Mouse (Mus musculus) testis, postnatal 14 days (tissue): ENCODE results near the gene Fstl5.
A peak's percentile ranks its signal among the peaks of the same experiment; 100 is the strongest.
"Not testable (repeated sequence)": the region's sequence is repeated elsewhere in the genome, so short reads cannot be mapped to it uniquely, and the experiment has no call there.

Experiments
- DNase-seq: peaks from one replicate; pipeline ENCODE4 v3.0.0; 2021; ENCODE audit warnings: low spot score

The Fstl5 gene

DNA sequence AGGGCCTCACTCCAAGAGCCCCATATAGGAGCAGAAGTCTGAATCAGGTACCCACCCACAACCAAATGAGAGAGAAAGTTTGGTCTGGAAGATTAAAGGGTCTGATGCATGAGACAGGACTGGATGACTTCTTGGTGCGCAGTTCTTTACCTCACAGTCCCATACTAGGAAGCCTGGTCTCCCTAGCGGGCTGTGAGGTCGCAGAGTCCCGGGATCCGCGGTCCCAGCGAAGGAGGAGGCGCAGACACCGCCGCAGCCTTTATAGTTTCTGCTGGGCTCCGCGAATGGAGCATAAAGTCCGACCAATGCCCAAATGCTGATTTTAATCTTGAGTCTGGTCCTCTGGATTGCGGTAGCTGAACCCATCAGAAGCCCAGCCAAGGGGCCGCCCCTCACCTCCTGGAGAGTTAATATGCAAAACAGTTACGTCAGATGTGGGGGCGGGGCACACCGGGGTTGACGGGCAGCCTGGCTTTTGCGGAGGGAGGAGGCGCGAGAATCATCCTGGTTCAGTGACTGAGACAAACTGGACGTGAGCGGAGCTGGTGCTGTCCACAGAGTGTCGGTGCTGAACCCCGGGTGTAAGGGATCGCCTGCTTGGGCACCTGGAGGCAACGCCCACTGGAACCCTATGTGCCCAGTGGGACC lies at the start of gene Fstl5:
Fstl5 (plus strand) TSS at position 211 of the 648 bp plus-strand sequence.
- peak; percentile 81 for DNase-seq

DNA sequence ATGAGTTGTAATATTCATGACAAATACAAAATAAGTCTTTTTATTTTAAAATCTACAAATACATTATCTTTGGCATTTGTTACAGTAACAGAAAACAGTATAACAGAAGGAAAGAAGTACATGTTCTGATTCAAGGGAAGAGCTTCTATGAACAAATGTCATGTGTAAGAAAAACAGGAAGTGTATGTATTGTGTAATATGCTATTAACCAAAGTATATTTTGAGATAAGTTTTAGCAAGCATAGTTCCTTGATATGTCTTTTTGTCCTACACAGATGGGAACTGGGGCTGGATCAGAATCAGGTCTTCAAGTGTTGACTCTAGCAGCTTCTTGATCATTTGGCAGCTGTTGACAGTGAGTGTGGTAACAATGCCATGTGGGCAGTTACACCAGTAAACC lies 48.5 kb upstream of the Fstl5 start:
- DNase-seq: no peak

DNA sequence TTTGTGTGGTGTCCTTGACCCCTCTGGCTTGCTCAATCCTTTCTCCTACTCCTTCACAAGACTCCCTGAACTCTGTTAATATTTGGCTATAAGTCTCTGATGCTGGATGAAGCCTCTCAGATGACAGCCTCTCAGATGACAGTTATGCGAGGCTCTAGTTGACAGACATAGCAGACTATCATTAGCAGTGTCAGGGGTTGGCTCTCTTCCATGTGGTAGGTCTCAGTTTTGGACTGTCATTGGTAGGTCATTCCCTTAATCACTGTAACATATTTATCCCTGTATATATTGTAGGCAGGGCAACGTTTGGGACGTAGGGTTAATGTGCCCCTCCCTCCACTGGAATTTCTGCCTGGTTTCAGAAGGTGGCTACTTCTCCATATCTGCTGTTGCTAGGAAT lies 22.9 kb upstream of the Fstl5 start:
- no peak for DNase-seq

DNA sequence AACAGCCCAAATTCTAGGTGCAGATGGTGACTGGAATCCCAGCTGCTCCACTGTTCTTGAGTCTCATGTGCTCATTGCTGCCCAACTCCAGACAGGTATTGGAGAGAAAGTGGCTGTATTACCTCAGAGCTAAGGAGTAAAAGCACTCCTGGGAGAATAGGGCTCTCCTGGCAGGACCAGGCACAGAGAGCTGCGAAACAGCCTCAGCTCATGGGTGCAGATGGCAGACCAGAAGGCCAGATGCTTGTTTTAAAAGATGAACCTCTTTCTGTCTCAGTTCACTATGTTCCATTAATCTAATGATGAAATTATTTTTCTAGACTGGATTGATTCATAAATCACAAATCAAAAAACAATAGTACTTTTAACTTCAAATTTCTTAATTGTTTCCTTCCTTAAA lies 12.1 kb upstream of the Fstl5 start:
- DNase-seq: no peak

DNA sequence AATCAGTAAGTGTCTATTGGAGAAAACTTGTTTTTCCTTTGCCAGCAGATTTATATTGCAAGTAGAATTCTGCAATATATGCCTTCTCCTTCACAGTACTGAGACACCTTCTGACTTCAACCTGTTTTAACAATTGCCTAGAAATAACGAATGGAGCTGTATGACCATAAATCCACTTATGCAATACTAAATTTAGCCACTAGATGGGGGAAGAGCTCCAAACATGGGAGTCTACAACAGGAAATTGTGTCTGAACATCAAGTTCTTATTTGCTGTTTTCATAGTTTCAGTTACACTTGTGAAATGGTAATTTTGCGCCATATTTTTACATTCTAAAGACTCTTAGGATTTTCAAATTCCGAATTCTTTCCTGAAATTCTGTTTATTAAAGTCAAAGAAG lies 6.2 kb upstream of the Fstl5 start:
- DNase-seq: peak; percentile 7

DNA sequence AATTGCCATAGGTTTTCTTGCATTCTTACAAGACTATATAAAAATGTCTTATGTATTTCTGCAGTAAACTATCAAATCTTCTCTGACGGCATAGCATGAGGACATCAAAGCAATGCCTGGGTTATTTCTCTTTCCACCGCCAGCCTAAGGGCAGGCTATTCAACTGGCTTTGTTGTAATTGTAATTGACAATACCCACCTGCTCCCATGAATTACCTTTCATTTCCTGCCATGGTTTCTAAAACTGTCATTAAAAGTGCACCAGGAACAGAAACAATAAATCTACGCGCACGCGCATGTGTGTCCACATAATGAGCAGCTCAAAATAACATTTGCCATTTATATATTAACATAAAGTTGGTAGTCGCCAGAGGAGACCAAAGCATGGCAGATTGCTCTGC lies 1.2 kb upstream of the Fstl5 start:
- DNase-seq: no peak

DNA sequence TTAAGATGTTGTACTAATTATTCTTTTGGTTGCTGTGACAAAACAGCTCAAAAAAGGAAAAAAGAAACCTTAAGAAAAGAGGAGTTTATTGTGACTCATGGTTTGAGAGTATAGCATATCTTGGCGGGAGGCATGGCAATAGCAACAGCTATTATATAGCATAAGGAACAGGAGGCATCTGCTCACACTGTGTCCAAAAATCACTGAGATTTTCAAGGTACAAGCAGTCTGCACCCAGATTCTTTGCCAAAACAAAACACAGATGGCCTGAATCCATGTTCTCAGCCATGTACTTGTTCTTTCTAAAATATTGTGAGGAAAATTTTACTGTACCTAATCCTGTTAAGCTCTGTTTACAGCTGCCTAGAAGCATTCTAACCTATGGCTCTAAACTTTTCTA lies 66.4 kb downstream of the Fstl5 start:
- no peak for DNase-seq

DNA sequence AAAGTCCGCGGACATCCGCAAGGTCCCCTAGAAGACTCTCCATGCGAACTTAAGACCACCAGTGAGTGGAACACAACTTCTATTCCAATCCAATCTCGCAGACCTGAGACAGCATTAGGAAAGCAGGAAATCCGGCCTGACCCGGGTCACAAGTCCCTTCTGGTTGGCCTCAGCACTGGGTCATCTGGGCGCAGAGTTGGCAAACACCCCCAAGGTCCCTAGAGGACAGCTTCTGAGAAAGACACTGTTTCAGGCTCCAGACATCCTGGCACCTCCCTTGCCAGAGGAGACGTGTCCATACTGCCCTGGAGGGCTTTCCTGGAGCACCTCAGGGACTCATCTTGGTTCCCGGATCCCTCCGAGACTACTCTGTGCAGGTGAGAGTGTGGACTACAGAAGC lies 73.8 kb downstream of the Fstl5 start:
- DNase-seq: no peak

DNA sequence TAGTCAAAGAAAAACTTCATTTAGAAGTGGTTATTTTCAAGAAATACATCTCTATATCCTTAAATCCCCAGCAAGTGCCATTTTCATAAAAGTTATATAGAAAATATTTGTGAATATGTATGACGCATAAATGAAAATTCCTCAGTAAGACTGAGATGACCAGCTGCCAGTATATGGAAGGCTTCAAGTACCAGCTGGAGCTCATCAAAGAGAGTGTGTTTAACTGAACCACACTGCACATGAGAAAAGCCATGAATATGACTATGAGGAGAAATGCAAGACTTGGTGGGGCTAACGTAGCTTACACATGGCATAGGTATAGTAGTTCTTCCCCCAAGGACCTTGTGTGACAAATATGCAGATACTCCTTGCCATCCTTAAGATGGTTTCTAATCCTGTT lies 164.8 kb downstream of the Fstl5 start:
- no peak for DNase-seq

DNA sequence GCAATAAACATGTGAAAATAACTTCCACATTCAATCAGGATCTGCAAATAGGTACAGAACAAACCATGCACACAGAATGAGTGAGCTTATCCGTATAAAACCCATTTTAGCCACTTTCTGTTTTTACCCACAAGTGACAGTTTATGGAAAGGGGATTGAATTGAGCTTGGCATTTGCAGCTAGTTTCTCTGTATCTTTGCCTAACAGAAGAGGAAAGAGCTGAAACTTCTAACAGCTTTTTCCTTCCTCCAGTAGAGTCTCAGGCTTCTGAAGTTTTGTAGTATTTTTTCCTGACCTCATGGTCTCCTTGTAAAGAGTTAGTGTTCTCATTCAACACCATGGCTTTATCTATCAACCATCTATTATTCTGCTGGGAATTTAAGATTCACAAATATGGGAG lies 177.3 kb downstream of the Fstl5 start:
- DNase-seq: no peak

DNA sequence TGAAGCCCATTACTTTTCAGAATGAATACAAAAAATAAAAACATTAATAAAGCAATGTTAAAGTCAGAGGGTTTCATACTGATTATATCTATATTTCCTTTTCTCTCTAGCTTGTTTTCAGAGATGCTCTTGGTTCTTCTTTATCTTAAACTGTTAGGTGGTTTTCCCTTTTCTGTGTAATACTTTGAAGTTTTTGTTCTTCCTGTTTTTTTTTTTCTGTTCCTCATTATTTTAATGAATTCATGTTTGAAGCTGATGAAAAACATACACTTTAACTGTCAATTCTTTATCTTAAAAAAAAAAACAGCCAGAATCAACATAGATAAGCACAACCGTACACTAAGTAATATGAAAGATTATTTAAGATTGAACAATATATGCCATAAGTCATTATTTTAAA lies 218.9 kb downstream of the Fstl5 start:
- no peak for DNase-seq

DNA sequence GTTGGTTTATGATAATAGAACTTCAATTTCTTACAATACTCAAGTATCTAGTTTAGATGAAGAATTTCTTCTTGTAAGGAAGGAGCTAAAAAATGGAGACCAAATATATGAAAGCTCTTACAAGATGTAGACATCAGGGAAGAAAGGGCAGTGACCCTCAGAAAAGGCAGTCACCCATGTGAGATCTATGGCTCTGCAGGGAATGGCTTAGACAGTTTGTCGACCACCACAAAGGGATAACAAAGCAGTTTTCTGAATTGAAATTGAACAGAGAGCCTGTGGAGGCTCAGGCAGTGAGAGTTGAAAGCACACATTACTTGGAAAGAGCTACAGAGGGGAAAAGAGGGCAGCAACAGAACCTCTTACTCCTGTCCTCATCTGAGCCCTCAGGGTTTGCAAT lies 220.3 kb downstream of the Fstl5 start:
- no peak for DNase-seq

DNA sequence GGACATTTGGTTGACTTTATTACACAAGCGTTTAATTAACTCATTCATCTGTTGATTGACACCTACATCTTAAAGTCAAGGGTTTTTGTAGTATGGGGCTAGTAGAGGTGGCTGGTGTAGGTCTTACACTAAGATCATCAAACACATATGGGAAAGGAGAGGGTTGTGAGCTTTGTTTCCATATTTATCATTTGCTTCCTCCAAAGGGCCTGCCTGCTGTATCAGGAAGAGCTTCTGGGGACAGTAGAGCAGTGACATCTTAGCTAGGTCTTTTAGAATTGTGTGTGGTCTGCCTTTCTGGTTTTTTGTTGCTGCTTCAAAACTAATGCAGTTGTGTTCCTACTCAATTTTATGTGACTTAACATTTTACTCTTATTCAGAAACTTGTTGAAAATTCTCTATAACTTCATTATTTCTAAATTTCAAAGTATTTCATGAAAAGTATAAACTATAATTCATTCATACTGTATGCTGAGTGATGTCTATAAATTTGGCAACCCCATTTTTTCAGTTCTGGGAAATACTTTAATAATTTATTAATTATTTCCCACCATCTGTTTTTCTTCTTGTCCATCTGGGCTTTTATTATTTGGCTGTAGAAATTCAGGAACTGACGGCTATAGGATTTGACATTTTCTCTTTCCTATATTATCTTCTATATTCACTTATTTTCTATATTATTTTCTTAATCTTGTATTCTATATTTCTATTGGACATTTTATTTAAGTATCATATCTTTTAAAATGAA lies 227.1 kb downstream of the Fstl5 start:
- DNase-seq: no peak

DNA sequence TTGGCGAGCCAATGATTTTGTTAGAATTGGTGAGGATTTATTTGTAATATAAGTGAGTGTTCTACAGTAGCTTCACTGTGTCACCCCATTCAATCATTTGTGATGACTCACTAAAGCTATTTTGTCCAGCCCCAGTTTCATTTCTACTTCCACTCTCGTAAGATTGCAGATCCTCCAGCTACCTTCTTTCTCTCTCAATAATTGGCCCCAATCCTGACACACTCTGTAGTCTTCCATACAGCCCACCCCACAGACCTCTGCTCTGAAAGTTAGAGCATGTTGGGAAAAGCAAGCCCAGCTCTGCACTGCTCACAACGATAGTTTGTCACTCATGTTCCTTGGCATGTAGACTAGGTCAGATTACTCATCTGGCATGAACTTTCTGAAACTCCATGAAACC lies 242.9 kb downstream of the Fstl5 start:
- DNase-seq: no peak

DNA sequence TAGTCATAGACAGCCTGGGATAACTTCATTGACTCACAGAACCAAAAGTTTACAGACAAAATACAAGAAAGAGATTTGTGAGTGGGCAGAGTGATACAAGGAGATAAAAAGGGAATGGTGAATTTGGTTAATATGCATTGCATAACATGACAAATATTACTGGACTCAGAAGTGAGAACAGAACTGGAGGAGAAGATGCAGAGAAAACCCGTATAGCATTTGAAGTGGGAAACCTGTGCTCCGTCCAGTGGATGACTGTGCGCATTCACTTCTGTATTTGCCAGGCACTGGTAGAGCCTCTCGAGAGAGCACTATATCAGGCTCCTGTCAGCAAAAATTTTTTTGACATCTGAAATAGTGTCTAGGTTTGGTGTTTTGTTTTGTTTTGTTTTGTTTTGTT lies 245.5 kb downstream of the Fstl5 start:
- no peak for DNase-seq

DNA sequence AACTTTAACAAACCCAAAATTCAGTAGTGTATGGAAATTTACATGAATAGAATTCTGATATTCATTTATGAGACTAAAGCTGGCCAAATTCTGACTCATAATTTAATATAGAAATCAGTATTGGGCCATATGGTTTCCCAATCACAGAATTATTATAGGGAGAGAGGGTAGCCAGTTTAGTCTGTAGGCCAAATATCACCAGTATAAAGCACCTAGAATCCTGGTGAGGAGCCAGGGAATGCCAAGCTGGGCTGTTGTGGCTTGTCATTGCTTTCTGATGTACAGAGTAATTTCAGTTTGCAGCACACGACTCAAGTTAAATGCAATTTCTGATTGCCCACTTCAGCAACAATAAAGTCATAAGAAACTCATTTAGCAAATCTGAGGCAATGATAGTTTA lies 248.4 kb downstream of the Fstl5 start:
- DNase-seq: no peak

DNA sequence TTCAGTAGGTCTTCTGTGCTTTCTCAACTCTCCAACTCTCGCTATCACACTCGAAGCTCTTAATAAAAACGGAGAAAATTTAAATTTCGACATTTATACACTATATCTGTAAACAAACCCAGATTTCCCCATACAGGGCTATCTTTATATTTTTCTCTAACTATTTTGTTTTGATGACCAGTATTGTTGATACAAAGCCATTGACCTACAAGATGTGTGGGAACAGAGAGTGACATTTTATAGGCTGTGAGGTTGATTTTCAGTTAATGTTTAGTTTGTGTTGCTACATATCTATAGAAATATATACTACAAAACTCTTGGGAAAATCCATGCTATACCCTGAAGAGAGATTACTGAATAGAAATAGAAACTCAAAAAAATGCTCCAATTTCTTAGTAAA lies 262.9 kb downstream of the Fstl5 start:
- no peak for DNase-seq

DNA sequence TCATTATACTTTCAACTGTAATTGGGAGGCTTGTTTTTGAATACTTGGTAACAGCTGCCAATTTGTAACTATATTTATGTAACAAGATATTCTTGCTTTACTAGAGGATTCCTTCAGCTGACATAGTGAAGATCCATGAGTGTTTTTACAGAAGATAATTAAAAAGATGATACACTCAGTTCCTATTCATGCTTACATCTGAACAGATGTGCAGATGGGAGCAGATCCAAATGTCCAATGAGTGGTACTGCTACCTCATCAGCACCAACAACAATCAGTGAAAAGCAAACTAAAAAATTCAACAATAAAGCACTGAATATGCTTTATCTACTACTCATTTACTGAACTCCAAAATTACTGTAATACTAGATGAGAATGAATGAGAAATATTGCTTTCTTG lies 292.9 kb downstream of the Fstl5 start:
- DNase-seq: no peak

DNA sequence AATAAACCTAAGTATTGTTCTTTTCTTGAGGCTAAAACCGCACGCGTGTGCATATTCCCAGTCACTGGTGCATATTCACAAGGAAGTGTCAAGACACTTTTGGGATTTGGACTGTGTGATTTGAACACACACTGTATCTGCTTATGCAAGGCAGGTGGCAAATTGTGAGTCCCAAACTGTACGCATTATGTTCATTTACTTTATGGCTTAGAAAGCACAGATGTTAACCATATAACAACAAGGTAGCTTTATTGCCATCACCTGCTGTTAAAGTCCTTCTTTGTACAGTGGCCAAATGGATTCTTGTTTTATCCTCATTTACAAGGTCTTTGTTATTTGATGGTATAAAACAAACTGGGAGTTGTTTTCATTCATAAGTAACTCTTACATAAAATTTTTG lies 295.8 kb downstream of the Fstl5 start:
- no peak for DNase-seq

DNA sequence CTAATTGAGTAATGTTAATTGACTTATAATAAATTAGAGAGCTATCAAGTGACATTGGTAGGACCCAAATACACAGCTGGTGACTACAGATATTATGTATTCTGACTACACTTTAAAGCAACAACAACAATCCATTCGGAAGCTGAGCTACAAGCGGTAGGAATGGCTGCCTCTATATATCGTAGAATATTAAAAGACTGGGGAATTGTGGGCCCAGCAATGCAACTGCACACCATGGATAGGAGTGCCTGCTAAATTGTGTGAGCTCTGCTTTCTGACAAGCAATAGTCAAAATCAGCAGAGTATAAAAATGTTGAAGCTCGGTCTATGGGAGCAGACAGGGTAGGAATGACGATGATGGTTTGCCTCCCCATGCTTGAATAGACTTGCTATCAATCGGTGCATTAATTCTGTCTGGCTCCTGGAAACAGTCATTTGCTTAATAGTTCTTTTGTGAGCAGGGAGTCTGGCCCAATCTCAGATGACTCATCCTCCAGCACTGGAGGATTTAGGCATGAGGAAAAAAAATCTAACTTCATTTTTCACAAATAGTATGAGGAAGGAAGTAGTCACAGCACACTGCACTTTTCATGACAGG lies 354.8 kb downstream of the Fstl5 start:
- no peak for DNase-seq

DNA sequence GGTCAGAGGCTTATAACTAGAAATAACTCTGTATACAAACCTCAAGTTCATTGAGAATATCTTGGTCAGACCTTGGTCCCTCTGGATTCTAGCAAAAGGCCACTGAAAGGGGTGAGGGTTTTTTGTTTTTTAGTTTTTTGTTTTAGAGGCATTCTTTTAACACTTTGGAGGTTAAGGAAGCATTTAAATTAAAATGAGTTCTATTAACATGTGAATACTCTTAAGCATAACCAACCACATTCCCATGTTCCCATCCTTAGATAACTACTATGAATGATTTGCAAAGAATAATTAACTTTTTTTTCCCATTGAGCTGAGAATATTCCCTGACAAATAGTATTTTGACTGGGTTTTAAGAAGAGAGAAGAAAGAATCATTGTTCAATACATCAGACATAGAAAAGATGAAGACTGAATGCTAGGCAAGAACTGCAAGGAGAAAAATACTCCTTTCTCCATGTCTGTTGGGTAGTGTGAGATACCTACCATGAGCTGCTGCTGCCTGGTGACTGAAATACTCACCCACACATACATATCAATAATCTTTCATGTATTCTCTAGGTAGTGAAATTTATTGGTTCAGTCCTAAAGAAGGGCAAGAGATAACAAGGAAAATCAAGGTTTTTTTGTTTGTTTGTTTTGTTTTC lies 393.3 kb downstream of the Fstl5 start:
- DNase-seq: no peak

DNA sequence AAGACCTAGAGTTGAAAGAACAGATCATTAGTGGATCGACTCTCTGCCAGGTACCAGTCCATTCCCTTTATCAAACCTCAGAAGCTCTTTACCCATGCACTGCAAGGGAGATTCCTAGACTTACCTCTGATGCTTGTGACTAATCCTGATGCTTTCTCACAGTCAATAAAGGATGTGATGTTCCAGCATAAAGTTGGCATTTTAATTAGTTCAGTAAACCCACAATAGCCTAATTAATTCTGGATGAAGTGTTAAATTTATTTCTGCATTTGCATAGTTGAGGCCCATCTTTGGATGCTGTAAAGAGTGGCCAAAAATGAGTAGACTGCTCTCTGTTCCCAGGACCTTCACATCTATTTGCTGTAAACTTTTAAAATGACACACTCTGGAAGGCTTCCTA lies 394.1 kb downstream of the Fstl5 start:
- DNase-seq: no peak

DNA sequence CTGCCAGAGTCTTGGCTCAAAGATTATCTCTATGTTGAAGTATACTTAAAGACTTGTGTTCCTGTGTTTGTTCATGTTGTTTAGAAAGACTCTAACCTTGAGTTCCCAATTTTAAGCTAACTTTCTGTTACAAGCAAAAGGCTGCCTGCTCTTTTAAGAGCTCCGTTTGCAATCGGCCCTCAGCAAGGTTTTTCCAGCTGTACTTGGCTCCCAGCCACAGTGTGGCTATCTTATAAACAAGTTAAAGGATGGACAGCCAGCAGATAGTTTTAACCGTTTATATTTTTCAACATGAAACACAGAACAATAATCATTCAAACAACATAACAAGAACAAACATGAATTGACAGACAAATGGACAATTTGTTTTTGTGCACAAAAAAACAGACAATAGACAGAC lies 433.8 kb downstream of the Fstl5 start:
- not testable (repeated sequence) for DNase-seq
